Mouse (Mus musculus) stomach, embryonic 14.5 days (tissue): ENCODE data around the gene Lcorl. TPM values are rescaled to one million over a fixed set of nuclear protein-coding genes. Genes with fewer than 3 reads are reported as not detected.

Experiments used
- polyA plus RNA-seq: library from polyadenylated mRNA; unstranded; fragments of >200 nt; fragmentation: Nextera tagmentation; extraction: Ambion mirVana; gene quantifications from 2 replicates; pipeline ENCODE4 v1.2.1, GENCODE M21; 2014

The Lcorl gene
- polyA plus RNA-seq, 1 experiment from 2014 or later = 40.9 TPM

Other genes starting within 250 kb of the Lcorl start
- gene Fam184b, start 218.0 kb downstream of the Lcorl start, polyA plus RNA-seq = 4.0 TPM in 2 replicates
- gene Ncapg, start 187.7 kb downstream of the Lcorl start, polyA plus RNA-seq = 55.1 and 55.6 TPM in 2 replicates